Mouse (Mus musculus) erythroblast, adult 5-6 weeks (primary cell): ENCODE data around the gene Elovl6. TPM values are rescaled to one million over a fixed set of nuclear protein-coding genes. Genes with fewer than 3 reads are reported as not detected.

Experiments used
- ATAC-seq: replicated peaks from 2 replicates; pipeline ENCODE4 v1.8.0; 2016; ENCODE audit warnings: moderate number of reproducible peaks, mild to moderate bottlenecking, moderate TSS enrichment, inconsistent platforms; ENCODE audit not compliant: poor library complexity, low FRiP score, severe bottlenecking
- total RNA-seq, 2 experiments: library from RNA; stranded (forward) in 1 of 2; stranded (reverse) in 1 of 2; fragments of 150-400 nt in 1 of 2; fragments of 200-764, 138-1000 nt in 1 of 2; gene quantifications; 2 replicates each; pipeline versions ENCODE4 v1.2.3 to v1.2.4; 2015 to 2017; ENCODE audit warnings: low replicate concordance in 2 of 2

Elovl6 gene
- total RNA-seq, 2 experiments from 2014 or later: 1.6 to 3.7 TPM

- no peak for ATAC-seq
These were observed 29.7 kb downstream of the Elovl6 start for GRCm38 (mm10) chr3:129561853-129562252.

DNA sequence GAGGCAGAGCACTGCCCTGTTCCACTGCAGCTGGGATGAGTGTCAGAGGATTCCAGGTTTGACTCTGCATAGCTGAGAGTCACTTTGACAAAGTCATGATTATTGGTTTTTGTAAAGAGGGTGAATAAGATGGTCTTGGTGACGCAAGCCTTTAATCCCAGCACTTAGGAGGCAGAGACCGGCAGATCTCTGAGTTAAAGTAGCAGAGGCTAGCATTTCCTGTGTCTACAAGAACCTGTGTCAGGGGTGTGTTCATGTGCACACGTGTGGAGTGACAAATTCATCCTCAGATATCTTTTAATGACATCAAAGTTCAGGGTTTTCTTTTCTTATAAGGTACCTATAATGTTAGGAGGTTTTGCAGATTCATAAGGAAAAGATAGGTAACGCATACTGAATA lies 30.3 kb downstream of the Elovl6 start:
- ATAC-seq: no peak

GRCm38 (mm10) chr3:129563807-129564206 lies 31.7 kb downstream of the Elovl6 start:
- no peak for ATAC-seq

DNA sequence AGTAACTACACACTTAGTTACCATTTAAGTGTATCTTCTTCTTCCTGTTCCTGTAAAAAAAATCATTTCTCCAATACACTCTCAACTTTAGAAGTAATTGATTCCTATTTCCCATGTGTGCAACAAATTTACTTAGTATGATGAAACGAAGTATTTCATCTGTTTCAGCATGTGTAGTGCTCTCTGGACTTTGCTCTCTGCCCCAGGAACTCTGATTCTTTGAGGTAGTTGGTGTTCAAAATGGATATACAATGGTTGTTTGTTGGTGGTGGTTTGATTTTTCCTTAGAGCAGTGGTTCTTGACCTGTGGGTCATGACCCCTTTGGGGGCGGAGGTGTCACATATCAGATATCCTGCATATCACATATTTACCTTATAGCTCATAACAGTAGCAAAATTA lies 32.7 kb downstream of the Elovl6 start:
- ATAC-seq: no peak

DNA sequence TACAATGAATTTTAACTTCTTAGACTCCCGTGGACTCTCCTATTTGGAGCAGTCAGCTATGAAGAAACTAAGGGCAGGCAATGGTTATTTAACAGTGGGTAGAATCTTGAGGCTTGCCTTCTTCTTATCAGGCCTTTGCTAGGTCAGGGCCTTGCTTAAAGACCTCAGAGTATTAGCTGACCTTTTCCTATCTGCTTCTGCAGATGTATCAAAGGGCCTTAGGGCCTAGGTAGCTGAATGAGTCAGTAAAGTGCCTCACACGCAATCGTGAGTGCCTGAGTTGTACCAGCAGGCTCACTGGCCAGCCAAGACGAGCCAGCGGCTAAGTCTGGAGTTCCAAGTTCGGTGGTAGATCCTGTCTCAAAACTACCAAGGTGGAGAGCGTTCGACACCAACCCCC lies 33.3 kb downstream of the Elovl6 start:
- no peak for ATAC-seq

DNA sequence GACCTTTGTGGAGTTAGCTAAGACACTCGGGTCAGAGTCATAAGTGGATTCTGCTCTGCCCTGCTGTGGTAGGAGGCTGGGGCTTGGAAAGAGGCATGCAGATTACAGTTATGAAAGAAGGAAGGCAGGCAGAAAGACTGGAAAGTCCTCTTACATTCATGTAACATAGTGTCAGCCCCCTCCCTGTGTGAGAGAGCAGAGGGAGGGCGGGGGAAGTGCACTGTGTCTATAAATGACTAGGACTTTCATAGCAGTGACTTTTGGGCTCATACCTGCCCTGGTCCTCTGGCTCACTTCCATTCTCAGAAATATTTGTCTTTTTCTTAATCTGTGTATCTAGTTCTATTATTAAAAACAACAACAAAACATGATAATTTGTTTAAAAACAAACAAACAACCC lies 33.9 kb downstream of the Elovl6 start:
- ATAC-seq: no peak

GRCm38 (mm10) chr3:129566876-129567275 lies 34.7 kb downstream of the Elovl6 start:
- no peak for ATAC-seq

DNA sequence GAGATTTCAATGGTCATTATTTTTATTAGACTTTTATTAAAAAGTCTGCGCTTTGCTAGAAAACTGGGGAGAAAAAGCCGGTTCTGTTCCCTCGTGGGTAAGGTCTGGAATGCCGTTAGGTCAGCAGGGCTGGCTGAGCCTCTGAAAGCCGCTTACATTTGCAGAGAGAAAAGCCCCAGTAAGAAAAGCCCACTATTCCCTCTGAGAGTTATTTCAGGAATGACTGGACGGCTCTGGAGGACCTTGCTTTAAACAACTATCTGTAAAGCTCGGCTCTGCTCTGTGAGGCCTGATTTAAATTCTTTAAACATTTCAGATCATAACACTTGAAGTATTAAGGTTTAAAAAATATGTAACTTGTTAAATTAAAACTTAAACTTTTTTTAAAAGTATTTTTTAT lies 36.4 kb downstream of the Elovl6 start:
- ATAC-seq: no peak

DNA sequence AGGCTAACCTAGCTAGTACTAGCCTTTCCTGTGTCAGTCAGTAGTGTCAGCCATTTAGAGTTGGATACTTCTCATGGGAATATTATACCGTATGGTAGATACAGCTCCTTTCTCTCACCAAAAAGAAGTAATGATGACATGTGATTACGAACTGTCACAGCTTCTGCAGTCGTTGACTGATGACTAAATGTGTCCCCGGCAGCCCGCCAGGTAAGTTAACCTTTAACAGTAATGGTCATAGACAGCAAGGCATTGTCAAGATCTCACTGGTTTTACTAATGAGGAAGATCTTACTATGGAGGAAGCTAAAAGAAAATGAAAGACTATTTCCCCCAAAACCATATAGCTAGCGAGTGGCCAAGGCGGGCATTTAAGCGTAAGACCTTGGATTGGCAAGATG lies 38.8 kb downstream of the Elovl6 start:
- ATAC-seq: no peak

GRCm38 (mm10) chr3:129571642-129572041 lies 39.5 kb downstream of the Elovl6 start:
- ATAC-seq: no peak

DNA sequence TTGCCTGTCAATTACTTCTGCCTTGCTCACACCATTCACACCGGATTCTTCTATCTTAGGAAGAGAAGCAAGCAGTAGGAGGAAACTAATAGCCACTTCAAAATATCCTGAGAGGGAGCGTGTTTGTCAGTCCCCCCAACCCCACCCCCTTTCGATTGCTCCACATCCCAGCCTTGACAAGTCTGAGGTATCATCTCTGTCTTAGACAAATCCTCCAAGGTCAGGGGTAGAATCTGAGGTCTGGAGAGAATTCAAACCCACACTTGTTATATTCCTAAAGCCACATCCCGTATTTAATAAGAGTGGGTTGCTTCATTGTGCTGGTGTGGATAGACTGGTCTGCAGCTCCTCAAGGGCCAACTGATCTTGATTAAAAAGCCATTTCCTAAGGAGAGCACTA lies 40.8 kb downstream of the Elovl6 start:
- no peak for ATAC-seq

GRCm38 (mm10) chr3:129573609-129574008 lies 41.5 kb downstream of the Elovl6 start:
- ATAC-seq: no peak

- no peak for ATAC-seq
These were observed 42.9 kb downstream of the Elovl6 start for GRCm38 (mm10) chr3:129575086-129575485.

GRCm38 (mm10) chr3:129576522-129576921 lies 44.4 kb downstream of the Elovl6 start:
- ATAC-seq: no peak

- no peak for ATAC-seq
These were observed 46.8 kb downstream of the Elovl6 start for GRCm38 (mm10) chr3:129578741-129579475.

DNA sequence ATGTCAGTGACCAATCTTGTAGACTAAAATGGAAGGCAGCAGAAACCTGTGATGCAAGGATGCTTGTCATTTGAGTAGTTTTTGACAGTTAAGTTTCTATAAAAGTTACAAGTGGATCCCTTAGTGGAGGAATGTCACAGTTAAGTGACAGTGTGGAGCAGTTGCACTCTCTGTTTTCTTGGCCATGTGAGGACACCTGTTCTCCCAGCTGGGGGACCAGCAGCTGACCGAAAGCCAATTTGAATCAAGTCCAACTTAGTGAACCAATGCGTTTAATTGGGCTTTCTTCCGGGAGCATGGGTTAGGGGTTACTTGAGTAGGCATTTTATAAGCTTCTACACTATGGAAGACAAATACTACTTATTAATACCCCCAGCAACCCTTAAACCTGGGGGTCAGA lies 48.9 kb downstream of the Elovl6 start:
- ATAC-seq: no peak

GRCm38 (mm10) chr3:129582449-129582848 lies 50.3 kb downstream of the Elovl6 start:
- no peak for ATAC-seq

DNA sequence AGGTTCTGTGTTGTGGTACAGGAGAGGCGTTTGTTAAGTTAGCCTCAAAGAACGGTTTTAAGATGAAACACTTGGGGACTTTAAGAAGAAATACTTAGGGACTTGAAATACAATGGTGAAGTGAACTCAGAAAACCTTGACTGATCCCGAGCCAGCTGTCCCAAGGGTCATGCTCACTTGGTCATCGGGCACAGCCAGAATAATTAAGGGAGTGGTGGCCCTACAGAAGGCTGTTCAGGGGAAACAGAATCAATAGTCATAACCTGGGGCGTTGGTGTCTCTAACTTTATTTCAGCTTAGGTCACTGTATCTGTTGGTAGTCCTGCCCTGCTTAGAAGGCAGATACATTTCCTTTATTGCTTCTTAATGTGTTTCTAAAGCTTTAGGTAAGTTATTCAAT lies 51.1 kb downstream of the Elovl6 start:
- ATAC-seq: no peak

DNA sequence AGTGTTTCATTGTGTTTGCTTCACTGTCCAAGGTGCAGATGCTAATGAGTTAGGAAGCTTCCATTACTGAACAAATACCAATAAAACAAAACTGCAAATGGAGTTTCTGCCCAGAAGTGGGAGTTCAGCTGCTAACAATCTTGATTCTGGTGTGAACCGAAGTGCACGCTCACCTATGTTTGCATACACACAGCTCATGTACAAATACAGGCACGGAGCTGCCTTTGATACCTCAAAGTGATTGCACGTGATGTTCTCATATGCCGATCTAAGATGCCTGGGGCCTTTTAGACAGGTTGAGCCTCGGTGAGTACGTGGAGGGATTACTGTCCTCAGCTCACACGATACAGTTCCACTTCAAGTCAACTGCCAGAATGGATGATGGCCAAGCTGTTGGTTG lies 55.8 kb downstream of the Elovl6 start:
- no peak for ATAC-seq

DNA sequence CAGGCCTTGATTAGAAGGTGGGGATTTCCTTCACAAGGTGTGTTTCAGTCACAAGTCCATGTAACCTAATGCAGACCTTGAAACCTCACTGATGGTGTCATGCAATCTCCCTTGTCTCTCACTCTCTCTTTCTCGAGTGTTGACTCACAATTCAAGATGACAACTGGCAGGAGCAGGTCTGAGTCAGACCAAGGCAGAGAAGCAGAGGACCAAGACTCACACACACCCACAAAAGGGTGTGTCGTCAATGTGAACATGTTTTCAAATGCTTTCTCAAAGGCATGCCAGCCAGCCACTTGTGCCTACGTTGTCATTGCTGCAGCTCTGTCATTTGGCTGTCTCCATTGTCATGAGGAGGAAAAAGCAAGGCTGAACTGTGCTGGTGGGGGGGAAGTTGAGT lies 56.6 kb downstream of the Elovl6 start:
- no peak for ATAC-seq

DNA sequence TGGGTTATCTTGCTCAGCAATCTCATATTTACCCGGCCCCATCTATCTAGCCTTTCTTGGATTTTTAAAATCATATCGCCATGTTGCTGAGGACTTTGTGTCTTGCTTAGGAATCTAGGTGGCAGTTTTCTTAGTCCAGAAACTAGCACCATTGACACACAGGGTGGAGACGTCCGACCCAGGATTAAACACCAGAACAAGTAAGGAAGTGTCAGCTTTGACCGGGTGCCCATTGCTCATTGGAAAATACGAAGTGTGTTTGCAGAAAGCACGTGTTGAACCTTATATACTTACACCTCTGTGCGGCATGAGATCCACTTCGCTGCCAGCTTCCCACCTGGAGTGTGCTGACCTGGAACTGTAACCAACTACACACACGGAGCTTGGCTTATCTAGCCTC lies 57.5 kb downstream of the Elovl6 start:
- ATAC-seq: no peak

- ATAC-seq: no peak
These were observed 58.5 kb downstream of the Elovl6 start for GRCm38 (mm10) chr3:129590548-129591226.
